Mouse (Mus musculus) heart, postnatal 4 days (tissue): ENCODE data around the gene Pdxp. TPM values are rescaled to one million over a fixed set of nuclear protein-coding genes. Genes with fewer than 3 reads are reported as not detected.

Source experiments
- microRNA-seq, 2 experiments: library from miRNA; unstranded; fragments of <30 nt; microRNA quantifications; one replicate each; pipeline ENCODE4 v1.2.0; 2021 to 2022
- total RNA-seq, 2 experiments: library from RNA; stranded (reverse); gene quantifications; 2 replicates each; pipeline ENCODE4 v1.2.3; 2021

Pdxp gene
- total RNA-seq, 2 experiments from 2014 or later, result 9.3 to 9.4 TPM

Small RNA genes within 50 kb of the gene (microRNA-seq; reads per million reads assigned to microRNA genes)
- gene Mir6955, result 0.41 to 0.69 reads per million in 2 experiments

Other genes with a start within 250 kb of the Pdxp start
- gene Elfn2, start 195.1 kb upstream of the Pdxp start, total RNA-seq, result 1 to 10 TPM in 1 of 2 experiments, under 1 TPM in 1; 0.95 to 1.3 TPM
- gene Mfng, start 140.4 kb upstream of the Pdxp start, total RNA-seq, result 10 to 100 TPM; 17.6 to 18.1 TPM
- 10 to 100 TPM; 15.9 to 18.8 TPM for gene Card10, start 110.9 kb upstream of the Pdxp start, total RNA-seq
- gene Cdc42ep1, start 71.3 kb upstream of the Pdxp start, total RNA-seq, result 10 to 100 TPM; 55.3 to 59.9 TPM
- gene Lgals2, start 58.4 kb upstream of the Pdxp start, total RNA-seq, result not detected
- gene Gga1, start 36.7 kb upstream of the Pdxp start, total RNA-seq, result 10 to 100 TPM; 47.1 to 47.6 TPM
- under 1 TPM in 1 of 2 experiments, not detected in 1; 0.29 TPM for gene Gm49510, start 14.3 kb upstream of the Pdxp start, total RNA-seq
- gene Sh3bp1, start 14.2 kb upstream of the Pdxp start, total RNA-seq, result 10 to 100 TPM in 1 of 2 experiments, 1 to 10 TPM in 1; 7.7 to 11.1 TPM
- gene Lgals1, start 12.8 kb downstream of the Pdxp start, total RNA-seq, result 100 to 1,000 TPM; 465 to 471 TPM
- gene Nol12, start 21.0 kb downstream of the Pdxp start, total RNA-seq, result 10 to 100 TPM; 20.2 to 22.6 TPM
- gene Triobp, start 33.8 kb downstream of the Pdxp start, total RNA-seq, result 10 to 100 TPM; 59.0 to 68.2 TPM
- 100 to 1,000 TPM; 262 to 304 TPM for gene H1f0, start 114.5 kb downstream of the Pdxp start, total RNA-seq
- not detected for gene Galr3, start 128.0 kb downstream of the Pdxp start, total RNA-seq
- 10 to 100 TPM; 11.8 to 12.7 TPM for gene Ankrd54, start 149.0 kb downstream of the Pdxp start, total RNA-seq
- gene Eif3l, start 161.3 kb downstream of the Pdxp start, total RNA-seq, result 100 to 1,000 TPM; 103 to 109 TPM
- gene Micall1, start 195.0 kb downstream of the Pdxp start, total RNA-seq, result 100 to 1,000 TPM in 1 of 2 experiments, 10 to 100 TPM in 1; 92.8 to 101 TPM
- 100 to 1,000 TPM; 126 to 139 TPM for gene Polr2f, start 227.1 kb downstream of the Pdxp start, total RNA-seq
- 1 to 10 TPM; 1.2 to 2.1 TPM for gene 1700088E04Rik, start 227.3 kb downstream of the Pdxp start, total RNA-seq